Mouse (Mus musculus): ENCODE measurements at regions not wholly inside any gene's neighbourhood (a gene's known extent, or its start where the extent isn't known, plus 50 kb on each side); places are given as distances from the start of the nearest gene placed in this dataset.

DNA sequence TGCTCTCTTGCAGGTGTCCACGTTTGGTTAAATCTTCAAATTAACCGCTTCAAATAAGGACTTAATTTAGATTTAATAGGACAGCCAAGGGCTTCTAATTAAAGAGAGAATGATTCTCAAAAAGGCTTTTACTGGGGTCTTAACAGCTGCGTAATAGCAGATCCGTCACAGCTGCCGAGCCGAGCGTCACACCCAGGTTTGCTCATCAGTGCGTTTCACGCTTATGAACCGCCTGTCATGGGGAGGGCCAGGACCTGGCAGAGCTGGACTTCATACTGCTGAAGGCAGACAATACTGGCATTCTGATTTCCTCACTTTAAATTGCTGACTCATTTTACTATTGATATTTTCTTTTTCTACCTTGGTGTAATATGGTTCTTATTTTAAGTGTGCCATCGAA is 221.2 kb downstream of the Irx2 start:
- no peaks in the 10 kb centered on the region for H3K27me3 ChIP-seq (ENCODE audit: insufficient read depth, low read length)
- no peaks in the 10 kb centered on the region for H3K36me3 ChIP-seq (replicated peaks)
- ATAC-seq (ENCODE audit: extremely low read depth, insufficient number of reproducible peaks, low FRiP score, poor library complexity, severe bottlenecking): no peak
- TF ChIP-seq POLR2AphosphoS5 (IDR thresholded peaks at IDR 0.05; ENCODE audit: insufficient replicate concordance, low read depth, low read length): no peak
- no peak for TF ChIP-seq TAL1 (conservative IDR thresholded peaks at IDR 0.05; ENCODE audit: low read depth, low read length)
- no peak for TF ChIP-seq GATA2 (IDR thresholded peaks at IDR 0.05; ENCODE audit: borderline replicate concordance, low read depth, low read length)
- no peak for TF ChIP-seq GATA1 (IDR thresholded peaks at IDR 0.05; ENCODE audit: borderline replicate concordance, low read length)
- TF ChIP-seq CTCF (IDR thresholded peaks at IDR 0.05; ENCODE audit: low read depth, low read length): no peak
- H3K9me3 ChIP-seq (replicated peaks): peaks cover 52% of the 10 kb centered on the region
- no peak overlapping the region for H3K4me3 ChIP-seq (ENCODE audit: low read depth, low read length)
- H3K4me1 ChIP-seq (ENCODE audit: insufficient read depth, low read depth, low read length): no peaks in the 10 kb centered on the region
- DNase-seq (ENCODE audit: low spot score): no peak

DNA sequence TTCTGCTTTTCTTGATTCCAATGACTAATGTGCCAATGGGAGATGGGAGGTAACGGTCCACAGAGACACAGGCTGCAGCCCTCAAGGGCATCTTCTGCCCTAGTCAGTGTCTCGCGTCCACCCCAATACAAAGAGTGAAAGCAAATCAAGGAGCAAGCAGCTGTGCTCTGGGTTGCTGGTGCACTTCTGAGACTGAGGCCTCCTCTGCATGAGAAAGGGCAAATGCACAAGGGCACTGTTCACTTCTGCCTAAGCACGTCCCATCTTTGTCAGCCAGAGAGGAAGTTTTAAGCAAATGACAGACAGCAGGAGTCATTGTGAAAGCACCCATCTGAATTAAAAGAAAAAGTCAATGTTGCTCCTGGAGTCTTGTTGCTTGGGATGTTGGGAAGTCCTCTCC is 224.3 kb downstream of the Irx2 start:
- Histone ChIP-seq H3K4me3 (ENCODE audit: low read depth, low read length) (no peak overlapping the region), H3K27me3 (ENCODE audit: insufficient read depth, low read length) (no peaks in the 10 kb centered on the region), H3K36me3 (replicated peaks) (no peaks in the 10 kb centered on the region), H3K4me1 (ENCODE audit: insufficient read depth, low read depth, low read length) (no peaks in the 10 kb centered on the region), H3K9me3 (replicated peaks) (peaks cover 43% of the 10 kb centered on the region)
- TF ChIP-seq POLR2AphosphoS5 (IDR thresholded peaks at IDR 0.05; ENCODE audit: insufficient replicate concordance, low read depth, low read length) (no peak), GATA1 (IDR thresholded peaks at IDR 0.05; ENCODE audit: borderline replicate concordance, low read length) (no peak), GATA2 (IDR thresholded peaks at IDR 0.05; ENCODE audit: borderline replicate concordance, low read depth, low read length) (no peak), CTCF (IDR thresholded peaks at IDR 0.05; ENCODE audit: low read depth, low read length) (no peak), TAL1 (conservative IDR thresholded peaks at IDR 0.05; ENCODE audit: low read depth, low read length) (no peak)
- no peak for ATAC-seq (ENCODE audit: extremely low read depth, insufficient number of reproducible peaks, low FRiP score, poor library complexity, severe bottlenecking)
- DNase-seq (ENCODE audit: low spot score): no peak

DNA sequence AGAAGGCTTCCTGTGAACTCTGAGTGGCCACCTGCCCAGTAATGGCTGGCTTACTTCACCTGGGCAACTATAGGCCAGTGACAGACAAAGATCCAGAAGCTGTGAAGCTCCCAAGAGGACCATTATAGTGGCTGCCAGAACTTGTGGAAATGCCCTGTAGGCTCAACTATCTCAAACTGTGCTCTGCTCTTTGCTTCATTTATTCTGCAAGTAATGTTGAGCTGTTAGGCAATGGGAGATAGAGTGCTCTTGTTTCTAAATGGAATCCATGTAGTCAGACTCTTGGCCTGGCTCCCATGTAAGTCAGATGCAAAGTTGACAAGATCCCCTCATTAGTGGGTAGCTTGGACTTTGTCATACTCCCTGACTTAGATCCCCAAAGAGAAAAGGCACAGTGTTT is 247.3 kb downstream of the Irx2 start:
- TF ChIP-seq GATA1 (IDR thresholded peaks at IDR 0.05; ENCODE audit: borderline replicate concordance, low read length) (no peak), POLR2AphosphoS5 (IDR thresholded peaks at IDR 0.05; ENCODE audit: insufficient replicate concordance, low read depth, low read length) (no peak), CTCF (IDR thresholded peaks at IDR 0.05; ENCODE audit: low read depth, low read length) (no peak), GATA2 (IDR thresholded peaks at IDR 0.05; ENCODE audit: borderline replicate concordance, low read depth, low read length) (no peak), TAL1 (conservative IDR thresholded peaks at IDR 0.05; ENCODE audit: low read depth, low read length) (no peak)
- no peak for ATAC-seq (ENCODE audit: extremely low read depth, insufficient number of reproducible peaks, low FRiP score, poor library complexity, severe bottlenecking)
- Histone ChIP-seq H3K4me1 (ENCODE audit: insufficient read depth, low read depth, low read length) (no peaks in the 10 kb centered on the region), H3K36me3 (replicated peaks) (no peaks in the 10 kb centered on the region), H3K9me3 (replicated peaks) (peaks cover 17% of the 10 kb centered on the region), H3K27me3 (ENCODE audit: insufficient read depth, low read length) (no peaks in the 10 kb centered on the region), H3K4me3 (ENCODE audit: low read depth, low read length) (no peak overlapping the region)
- DNase-seq (ENCODE audit: low spot score): no peak

DNA sequence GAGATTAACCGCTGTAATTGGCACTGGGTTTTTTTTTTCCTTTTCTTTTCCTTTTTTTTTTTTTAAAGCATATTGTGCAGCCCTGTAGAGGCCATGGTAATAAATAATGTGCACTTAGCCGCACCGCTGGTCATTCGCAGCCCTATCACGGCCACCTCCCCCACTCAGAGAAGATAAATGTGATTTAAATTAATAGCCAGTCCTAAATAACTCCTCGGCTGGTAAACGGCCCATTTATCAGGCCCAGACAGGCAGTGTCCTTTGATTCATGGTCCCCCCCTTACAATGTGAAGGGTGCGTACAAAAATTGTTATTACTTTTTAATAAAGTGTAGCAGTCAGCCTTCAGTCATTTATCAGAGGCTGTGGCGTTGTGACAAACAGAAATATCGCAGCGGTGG is 266.4 kb downstream of the Irx2 start:
- TF ChIP-seq GATA2 (IDR thresholded peaks at IDR 0.05; ENCODE audit: borderline replicate concordance, low read depth, low read length) (no peak), POLR2AphosphoS5 (IDR thresholded peaks at IDR 0.05; ENCODE audit: insufficient replicate concordance, low read depth, low read length) (no peak), GATA1 (IDR thresholded peaks at IDR 0.05; ENCODE audit: borderline replicate concordance, low read length) (no peak), CTCF (IDR thresholded peaks at IDR 0.05; ENCODE audit: low read depth, low read length) (no peak), TAL1 (conservative IDR thresholded peaks at IDR 0.05; ENCODE audit: low read depth, low read length) (no peak)
- ATAC-seq (ENCODE audit: extremely low read depth, insufficient number of reproducible peaks, low FRiP score, poor library complexity, severe bottlenecking): no peak
- DNase-seq (ENCODE audit: low spot score): no peak

DNA sequence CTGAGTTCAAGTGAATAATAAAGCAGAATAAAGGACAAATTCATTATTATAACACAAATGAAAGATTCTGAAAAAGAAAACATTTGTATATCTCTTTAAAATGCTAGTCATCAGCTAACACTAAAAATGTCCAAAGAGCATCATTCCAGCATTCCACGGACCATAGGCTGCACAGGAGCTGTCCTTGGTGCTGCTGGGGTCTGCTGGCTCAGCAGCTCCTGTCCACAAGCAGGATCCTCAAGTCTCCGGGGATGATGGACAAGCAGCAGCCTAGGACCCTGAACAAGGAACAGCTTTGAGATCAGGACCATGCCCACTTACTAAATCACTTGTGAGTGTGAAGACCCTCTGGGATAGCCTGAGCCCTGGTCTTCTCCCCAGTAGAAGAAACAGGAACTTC is 274.0 kb downstream of the Irx2 start:
- ATAC-seq (ENCODE audit: extremely low read depth, insufficient number of reproducible peaks, low FRiP score, poor library complexity, severe bottlenecking): no peak

More for the DNA sequence above, 266.4 kb downstream of the Irx2 start:
- no peaks in the 10 kb centered on the region for H3K4me1 ChIP-seq (ENCODE audit: insufficient read depth, low read depth, low read length)
- H3K9me3 ChIP-seq (replicated peaks): peaks cover 46% of the 10 kb centered on the region
- H3K36me3 ChIP-seq (replicated peaks): no peaks in the 10 kb centered on the region
- no peak overlapping the region for H3K4me3 ChIP-seq (ENCODE audit: low read depth, low read length)
- H3K27me3 ChIP-seq (ENCODE audit: insufficient read depth, low read length): no peaks in the 10 kb centered on the region

DNA sequence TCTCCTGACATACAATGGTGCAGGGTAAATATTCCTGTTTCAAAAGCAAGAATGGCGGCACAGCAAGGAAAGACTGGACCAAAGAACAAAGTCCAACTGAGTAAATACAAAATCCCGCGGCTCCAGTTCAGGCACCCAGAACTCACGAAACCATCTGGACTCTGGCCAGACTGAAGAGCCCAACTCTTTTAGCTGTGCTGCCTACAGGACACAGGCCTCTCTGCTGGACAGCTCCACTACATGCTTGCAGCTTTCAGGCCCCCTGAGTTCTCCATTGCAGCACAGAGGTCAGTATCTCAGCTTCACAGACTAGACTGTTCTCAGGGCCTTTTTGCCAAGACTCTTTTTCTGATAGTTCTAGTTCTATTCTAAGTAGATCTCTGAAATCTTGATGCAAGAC is 290.3 kb downstream of the Irx2 start:
- no peaks in the 10 kb centered on the region for H3K27me3 ChIP-seq (ENCODE audit: insufficient read depth, low read length)
- TF ChIP-seq CTCF (IDR thresholded peaks at IDR 0.05; ENCODE audit: low read depth, low read length) (no peak), GATA1 (IDR thresholded peaks at IDR 0.05; ENCODE audit: borderline replicate concordance, low read length) (no peak)
- DNase-seq (ENCODE audit: low spot score) (no peak), ATAC-seq (ENCODE audit: extremely low read depth, insufficient number of reproducible peaks, low FRiP score, poor library complexity, severe bottlenecking) (no peak)
- no peaks in the 10 kb centered on the region for H3K36me3 ChIP-seq (replicated peaks)
- no peak overlapping the region for H3K4me3 ChIP-seq (ENCODE audit: low read depth, low read length)
- peaks cover 46% of the 10 kb centered on the region for H3K9me3 ChIP-seq (replicated peaks)
- H3K4me1 ChIP-seq (ENCODE audit: insufficient read depth, low read depth, low read length): no peaks in the 10 kb centered on the region

More for the DNA sequence above, 274.0 kb downstream of the Irx2 start:
- Histone ChIP-seq H3K27me3 (ENCODE audit: insufficient read depth, low read length) (no peaks in the 10 kb centered on the region), H3K4me3 (ENCODE audit: low read depth, low read length) (no peak overlapping the region), H3K36me3 (replicated peaks) (no peaks in the 10 kb centered on the region), H3K9me3 (replicated peaks) (peaks cover 35% of the 10 kb centered on the region), H3K4me1 (ENCODE audit: insufficient read depth, low read depth, low read length) (no peaks in the 10 kb centered on the region)
- DNase-seq (ENCODE audit: low spot score): no peak
- TF ChIP-seq POLR2AphosphoS5 (IDR thresholded peaks at IDR 0.05; ENCODE audit: insufficient replicate concordance, low read depth, low read length) (no peak), TAL1 (conservative IDR thresholded peaks at IDR 0.05; ENCODE audit: low read depth, low read length) (no peak), GATA1 (IDR thresholded peaks at IDR 0.05; ENCODE audit: borderline replicate concordance, low read length) (no peak), GATA2 (IDR thresholded peaks at IDR 0.05; ENCODE audit: borderline replicate concordance, low read depth, low read length) (no peak), CTCF (IDR thresholded peaks at IDR 0.05; ENCODE audit: low read depth, low read length) (no peak)

DNA sequence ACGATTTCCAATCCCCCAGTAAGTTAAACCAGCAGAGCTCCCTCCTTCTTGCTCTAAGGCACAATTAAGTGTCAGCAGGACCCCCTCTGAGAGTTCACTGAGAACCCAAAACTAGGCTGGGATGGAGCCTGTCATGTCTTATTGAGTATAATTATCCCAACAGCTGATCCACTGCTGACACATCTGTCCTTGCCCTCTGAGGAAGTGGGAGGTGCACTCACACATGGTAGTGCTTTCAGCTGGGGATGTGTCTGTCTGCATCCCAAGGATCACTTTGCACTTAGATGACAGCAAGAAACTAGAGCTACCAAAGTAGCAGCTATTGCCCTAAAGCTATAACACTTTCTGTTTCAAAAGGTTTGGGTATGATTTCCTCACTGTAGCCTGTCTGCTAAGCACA is 291.7 kb downstream of the Irx2 start:
- no peaks in the 10 kb centered on the region for H3K27me3 ChIP-seq (ENCODE audit: insufficient read depth, low read length)
- H3K4me3 ChIP-seq (ENCODE audit: low read depth, low read length): no peak overlapping the region
- no peaks in the 10 kb centered on the region for H3K36me3 ChIP-seq (replicated peaks)
- TF ChIP-seq POLR2AphosphoS5 (IDR thresholded peaks at IDR 0.05; ENCODE audit: insufficient replicate concordance, low read depth, low read length): no peak
- TF ChIP-seq TAL1 (conservative IDR thresholded peaks at IDR 0.05; ENCODE audit: low read depth, low read length): no peak
- TF ChIP-seq GATA2 (IDR thresholded peaks at IDR 0.05; ENCODE audit: borderline replicate concordance, low read depth, low read length): no peak
- TF ChIP-seq CTCF (IDR thresholded peaks at IDR 0.05; ENCODE audit: low read depth, low read length): no peak
- TF ChIP-seq GATA1 (IDR thresholded peaks at IDR 0.05; ENCODE audit: borderline replicate concordance, low read length): no peak
- no peaks in the 10 kb centered on the region for H3K4me1 ChIP-seq (ENCODE audit: insufficient read depth, low read depth, low read length)
- DNase-seq (ENCODE audit: low spot score) (no peak), ATAC-seq (ENCODE audit: extremely low read depth, insufficient number of reproducible peaks, low FRiP score, poor library complexity, severe bottlenecking) (no peak)
- peaks cover 52% of the 10 kb centered on the region for H3K9me3 ChIP-seq (replicated peaks)

All from G1E (cell line).